Mouse (Mus musculus) gastrocnemius, adult 18-20 months (tissue): ENCODE results near the gene Pms2. TPM values are rescaled to one million over a fixed set of nuclear protein-coding genes. Genes with fewer than 3 reads are reported as not detected.

Experiments
- total RNA-seq, 2 experiments: library from RNA; stranded (reverse); gene quantifications; 2 replicates each; pipeline ENCODE4 v1.2.3; 2021

The Pms2 gene
- total RNA-seq, 2 experiments from 2014 or later = 3.3 to 4.4 TPM

Other genes with a start within 250 kb of the Pms2 start
- 1 to 10 TPM; 5.3 to 5.5 TPM for gene Usp42, start 177.7 kb upstream of the Pms2 start, total RNA-seq
- gene Eif2ak1, start 92.2 kb upstream of the Pms2 start, total RNA-seq = 10 to 100 TPM; 25.2 to 27.4 TPM
- not detected for gene Ankrd61, start 12.3 kb upstream of the Pms2 start, total RNA-seq
- 100 to 1,000 TPM in 1 of 2 experiments, 10 to 100 TPM in 1; 92.1 to 122 TPM for gene Aimp2, start 117 bp upstream of the Pms2 start, total RNA-seq
- not detected for gene Gm42421, start 18.2 kb downstream of the Pms2 start, total RNA-seq
- 1 to 10 TPM in 1 of 2 experiments, under 1 TPM in 1; 0.93 to 1.3 TPM for gene Rsph10b, start 23.1 kb downstream of the Pms2 start, total RNA-seq
- gene Ccz1, start 104.9 kb downstream of the Pms2 start, total RNA-seq = 10 to 100 TPM; 39.9 to 45.8 TPM
- gene Ocm, start 116.7 kb downstream of the Pms2 start, total RNA-seq = not detected
- gene Lmtk2, start 190.5 kb downstream of the Pms2 start, total RNA-seq = 10 to 100 TPM; 25.9 to 27.1 TPM